Mouse (Mus musculus) MEL (cell line): Measurements from ENCODE around the gene Mob3b. TPM values are rescaled to one million over a fixed set of nuclear protein-coding genes. Genes with fewer than 3 reads are reported as not detected.

Experiments
- DNase-seq: peaks from one replicate; pipeline ENCODE4 v3.0.0; 2011; ENCODE audit warnings: low read depth, low spot score
- H3K27ac ChIP-seq: 2 replicates; pipeline ENCODE4 v1.5.1; 2012; ENCODE audit warnings: low read depth, mild to moderate bottlenecking, control low read depth, low read length, moderate library complexity; ENCODE audit not compliant: control insufficient read depth
- H3K27me3 ChIP-seq, 2 experiments: fragments of 150-350 bp in 1 of 2; sonication (generic) in 1 of 2; 2 replicates each; pipeline ENCODE4 v1.6.1; 2012; ENCODE audit warnings: low read length in 2 of 2, mild to moderate bottlenecking in 2 of 2, improper control_type of control experiment in 1 of 2, moderate library complexity in 1 of 2; ENCODE audit not compliant: insufficient read depth in 2 of 2, control insufficient read depth in 1 of 2
- H3K36me3 ChIP-seq, 2 experiments: 2 replicates each; pipeline ENCODE4 v1.6.1; 2012 to 2014; ENCODE audit warnings: low read length in 2 of 2, improper control_type of control experiment in 1 of 2, inconsistent platforms in 1 of 2, mild to moderate bottlenecking in 1 of 2; ENCODE audit not compliant: insufficient read depth in 2 of 2, control insufficient read depth in 1 of 2
- H3K4me1 ChIP-seq, 2 experiments: fragments of 150-350 bp in 1 of 2; sonication (generic) in 1 of 2; 2 replicates each; pipeline ENCODE4 v1.6.1; 2012; ENCODE audit warnings: low read length in 2 of 2, improper control_type of control experiment in 1 of 2, mild to moderate bottlenecking in 1 of 2; ENCODE audit not compliant: insufficient read depth in 2 of 2, control insufficient read depth in 1 of 2
- H3K4me3 ChIP-seq, 2 experiments: fragments of 150-350 bp in 1 of 2; sonication (generic) in 1 of 2; 2 replicates each; pipeline ENCODE4 v1.5.1; 2012; ENCODE audit warnings: low read depth in 2 of 2, low read length in 2 of 2, mild to moderate bottlenecking in 2 of 2, moderate library complexity in 2 of 2, control low read depth in 1 of 2, improper control_type of control experiment in 1 of 2; ENCODE audit not compliant: control insufficient read depth in 1 of 2, insufficient read depth in 1 of 2
- H3K79me2 ChIP-seq: 2 replicates; pipeline ENCODE4 v1.6.1; 2012; ENCODE audit warnings: mild to moderate bottlenecking, low read length, moderate library complexity; ENCODE audit not compliant: control insufficient read depth, poor library complexity, insufficient read depth
- H3K9ac ChIP-seq: 2 replicates; pipeline ENCODE4 v1.6.1; 2012; ENCODE audit warnings: low read depth, mild to moderate bottlenecking, control low read depth, low read length, moderate library complexity; ENCODE audit not compliant: control insufficient read depth, poor library complexity, severe bottlenecking
- H3K9me3 ChIP-seq: fragments of 150-350 bp; sonication (generic); replicated peaks from 2 replicates; pipeline ENCODE4 v1.6.1; 2012; ENCODE audit warnings: mild to moderate bottlenecking, low read length, improper control_type of control experiment, moderate library complexity; ENCODE audit not compliant: insufficient read depth
- BHLHE40 ChIP-seq: IDR thresholded peaks from 2 replicates; pipeline ENCODE4 v1.6.1; 2012; ENCODE audit warnings: low read depth, mild to moderate bottlenecking, inconsistent platforms, low read length, improper control_type of control experiment, borderline replicate concordance
- CHD2 ChIP-seq: IDR thresholded peaks from 2 replicates; pipeline ENCODE4 v1.6.1; 2011; ENCODE audit warnings: low read length, improper control_type of control experiment
- CTCF ChIP-seq, 3 experiments: IDR thresholded peaks in 2 of 3; conservative IDR thresholded peaks in 1 of 3; 2 replicates each; pipeline ENCODE4 v1.5.1; 2011 to 2012; ENCODE audit warnings: low read length in 3 of 3, low read depth in 2 of 3, mild to moderate bottlenecking in 2 of 3, improper control_type of control experiment in 1 of 3, inconsistent platforms in 1 of 3, mixed read lengths in 1 of 3, moderate library complexity in 1 of 3; ENCODE audit not compliant: control insufficient read depth in 1 of 3, insufficient read depth in 1 of 3, poor library complexity in 1 of 3, severe bottlenecking in 1 of 3
- EP300 ChIP-seq, 2 experiments: IDR thresholded peaks; 2 replicates each; pipeline ENCODE4 v1.6.1; 2011; ENCODE audit warnings: improper control_type of control experiment in 2 of 2, low read length in 2 of 2, low read depth in 1 of 2, mild to moderate bottlenecking in 1 of 2
- ETS1 ChIP-seq: IDR thresholded peaks from 2 replicates; pipeline ENCODE4 v1.6.1; 2012; ENCODE audit warnings: low read depth, mild to moderate bottlenecking, inconsistent platforms, low read length, improper control_type of control experiment, moderate library complexity
- GABPA ChIP-seq: IDR thresholded peaks from 2 replicates; pipeline ENCODE4 v1.6.1; 2012; ENCODE audit warnings: low read depth, mild to moderate bottlenecking, inconsistent platforms, low read length, improper control_type of control experiment, moderate library complexity
- HCFC1 ChIP-seq: IDR thresholded peaks from 2 replicates; pipeline ENCODE4 v1.6.1; 2012; ENCODE audit warnings: low read depth, mild to moderate bottlenecking, inconsistent platforms, low read length, improper control_type of control experiment, moderate library complexity
- JUND ChIP-seq: IDR thresholded peaks from 2 replicates; pipeline ENCODE4 v1.6.1; 2011; ENCODE audit warnings: low read depth, mild to moderate bottlenecking, improper control_type of control experiment, low read length
- MAZ ChIP-seq: IDR thresholded peaks from 2 replicates; pipeline ENCODE4 v1.6.1; 2012; ENCODE audit warnings: low read depth, mild to moderate bottlenecking, inconsistent platforms, low read length, improper control_type of control experiment
- MYB ChIP-seq: IDR thresholded peaks from 2 replicates; pipeline ENCODE4 v1.6.1; 2011; ENCODE audit warnings: mild to moderate bottlenecking, low read depth, low read length, improper control_type of control experiment
- MYC ChIP-seq: IDR thresholded peaks from 2 replicates; pipeline ENCODE4 v1.6.1; 2011; ENCODE audit warnings: low read depth, mild to moderate bottlenecking, low read length, improper control_type of control experiment, moderate library complexity
- POLR2AphosphoS2 ChIP-seq: IDR thresholded peaks from 2 replicates; pipeline ENCODE4 v1.6.1; 2011; ENCODE audit warnings: low read length, improper control_type of control experiment
- TBP ChIP-seq: IDR thresholded peaks from 2 replicates; pipeline ENCODE4 v1.8.0; 2011; ENCODE audit warnings: low read depth, low read length, improper control_type of control experiment
- UBTF ChIP-seq: IDR thresholded peaks from 2 replicates; pipeline ENCODE4 v1.6.1; 2012; ENCODE audit warnings: low read depth, mild to moderate bottlenecking, inconsistent platforms, low read length, improper control_type of control experiment, moderate library complexity, borderline replicate concordance; ENCODE audit not compliant: insufficient read depth
- USF2 ChIP-seq, 2 experiments: IDR thresholded peaks; 2 replicates each; pipeline ENCODE4 v1.6.1; 2011 to 2012; ENCODE audit warnings: improper control_type of control experiment in 2 of 2, low read length in 2 of 2, borderline replicate concordance in 1 of 2, inconsistent platforms in 1 of 2, low read depth in 1 of 2, mild to moderate bottlenecking in 1 of 2; ENCODE audit not compliant: insufficient read depth in 1 of 2
- ZC3H11A ChIP-seq: IDR thresholded peaks from 2 replicates; pipeline ENCODE4 v1.6.1; 2012; ENCODE audit warnings: low read depth, mild to moderate bottlenecking, inconsistent platforms, low read length, improper control_type of control experiment
- polyA plus RNA-seq, 2 experiments: library from polyadenylated mRNA; stranded (reverse) in 1 of 2; unstranded in 1 of 2; fragments of >175 nt in 1 of 2; fragments of >200 nt in 1 of 2; gene quantifications; 2 replicates each; pipeline versions ENCODE4 v1.2.1 to v1.2.4; 2012; ENCODE audit warnings: low replicate concordance in 2 of 2, low read depth in 1 of 2; ENCODE audit not compliant: insufficient read length in 2 of 2, insufficient read depth in 1 of 2, missing spikeins in 1 of 2
- total RNA-seq: library from RNA; depleted of rRNA; stranded (reverse); fragments of 300-350 nt; gene quantifications from 2 replicates; pipeline ENCODE4 v1.2.3, GENCODE M21; 2012

Mob3b gene
- total and polyA plus RNA-seq, 3 experiments, result 3.8 to 4.2 TPM; not detected in 1

DNA sequence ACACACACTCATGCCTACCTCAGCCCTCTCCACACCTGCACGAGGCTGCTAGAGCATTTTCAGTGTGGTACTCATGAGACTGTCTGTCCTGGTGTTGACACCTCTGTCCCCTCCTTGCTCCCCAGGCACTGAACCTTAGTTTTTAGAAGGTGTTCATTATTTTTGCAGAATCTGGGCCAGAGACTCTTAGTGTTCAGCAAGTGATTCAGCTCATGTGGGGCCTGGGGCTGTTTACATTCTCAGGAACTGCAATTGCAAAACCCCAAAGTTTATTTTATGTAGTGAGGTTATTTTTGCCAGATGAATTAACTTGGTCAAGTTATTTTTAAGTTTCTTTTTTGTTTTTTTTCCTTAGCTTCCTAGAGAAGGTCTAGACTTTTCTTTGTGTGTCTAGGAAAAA, 16.3 kb upstream of the Mob3b start:
- Histone ChIP-seq H3K79me2 (no peaks in the 10 kb centered on the region), H3K36me3 (peaks cover 0 to 6% of the 10 kb centered on the region in 2 experiments; a peak in 2 of 4 replicates), H3K9ac (no peak overlapping the region), H3K4me1 (peaks cover 6 to 8% of the 10 kb centered on the region in 2 experiments), H3K27ac (no peak overlapping the region), H3K4me3 (no peak overlapping the region), H3K9me3 (no peaks in the 10 kb centered on the region), H3K27me3 (no peaks in the 10 kb centered on the region; a peak in 1 of 4 replicates)
- TF ChIP-seq JUND (no peak), MAZ (no peak), USF2 (IDR thresholded peaks at IDR 0.05; ENCODE audit: borderline replicate concordance in 1 of 2, insufficient read depth in 1 of 2, low read depth in 1 of 2, low read length in 2 of 2) (no peak), CHD2 (no peak), MYB (no peak), TBP (no peak), BHLHE40 (no peak), CTCF (IDR thresholded peaks at IDR 0.05 in 2 of 3, conservative IDR thresholded peaks at IDR 0.05 in 1 of 3; ENCODE audit: control insufficient read depth in 1 of 3, insufficient read depth in 1 of 3, low read depth in 2 of 3, low read length in 3 of 3, poor library complexity in 1 of 3, severe bottlenecking in 1 of 3) (no peak), ZC3H11A (no peak), EP300 (IDR thresholded peaks at IDR 0.05; ENCODE audit: low read depth in 1 of 2, low read length in 2 of 2) (no peak), GABPA (no peak)
- no peak for DNase-seq

- H3K4me1 ChIP-seq, result peaks cover 2 to 3% of the 10 kb centered on the region in 2 experiments
- H3K9me3 ChIP-seq, result no peaks in the 10 kb centered on the region
- H3K79me2 ChIP-seq, result no peaks in the 10 kb centered on the region
- no peak overlapping the region for H3K9ac ChIP-seq
- H3K4me3 ChIP-seq, result no peak overlapping the region
- no peak overlapping the region for H3K27ac ChIP-seq
- H3K36me3 ChIP-seq, result peaks cover 0 to 2% of the 10 kb centered on the region in 2 experiments; a peak in 2 of 4 replicates
- no peaks in the 10 kb centered on the region; a peak in 1 of 4 replicates for H3K27me3 ChIP-seq
- no peak for DNase-seq
- TF ChIP-seq CTCF (IDR thresholded peaks at IDR 0.05 in 2 of 3, conservative IDR thresholded peaks at IDR 0.05 in 1 of 3; ENCODE audit: control insufficient read depth in 1 of 3, insufficient read depth in 1 of 3, low read depth in 2 of 3, low read length in 3 of 3, poor library complexity in 1 of 3, severe bottlenecking in 1 of 3) (no peak), POLR2AphosphoS2 (no peak), ETS1 (no peak), UBTF (no peak), MYC (no peak), HCFC1 (no peak)
- TF ChIP-seq, all 39 proteins: peak for 0
Measured at GRCm38 (mm10) chr4:35172471-35172870, 15.2 kb upstream of the Mob3b start.
